Mouse (Mus musculus) midbrain, embryonic 14.5 days (tissue): Measurements from ENCODE around the gene Prr5l. TPM values are rescaled to one million over a fixed set of nuclear protein-coding genes. Genes with fewer than 3 reads are reported as not detected.

Source experiments
- ATAC-seq: fragments of 200-750 bp; cut with Nextera tagmentation; 2 replicates; pipeline ENCODE4 v1.8.0; 2017; ENCODE audit warnings: moderate number of reproducible peaks, moderate library complexity; ENCODE audit not compliant: low FRiP score, low TSS enrichment
- DNase-seq: peaks from one replicate; pipeline ENCODE4 v3.0.0-alpha.2; 2015
- H3K27ac ChIP-seq: fragments of 300-500 bp; sonication (generic); replicated peaks from 2 replicates; pipeline ENCODE4 v1.5.1; 2014; ENCODE audit warnings: mild to moderate bottlenecking, low read depth, low read length, moderate library complexity
- H3K27me3 ChIP-seq: fragments of 300-500 bp; sonication (generic); 2 replicates; pipeline ENCODE4 v1.6.1; 2014; ENCODE audit warnings: low read length, control low read depth, mixed read lengths; ENCODE audit not compliant: control insufficient read depth, insufficient read depth
- H3K36me3 ChIP-seq: fragments of 300-500 bp; sonication (generic); 2 replicates; pipeline ENCODE4 v1.6.1; 2014; ENCODE audit warnings: low read length, control low read depth; ENCODE audit not compliant: control insufficient read depth, insufficient read depth
- H3K4me1 ChIP-seq: fragments of 300-500 bp; sonication (generic); 2 replicates; pipeline ENCODE4 v1.6.1; 2014; ENCODE audit warnings: mild to moderate bottlenecking, antibody characterized with exemption, low read length, control low read depth; ENCODE audit not compliant: control insufficient read depth, insufficient read depth
- H3K4me2 ChIP-seq: fragments of 300-500 bp; sonication (generic); 2 replicates; pipeline ENCODE4 v1.6.1; 2014; ENCODE audit warnings: mild to moderate bottlenecking, low read length, moderate library complexity
- H3K4me3 ChIP-seq: fragments of 300-500 bp; sonication (generic); replicated peaks from 2 replicates; pipeline ENCODE4 v1.5.1; 2014; ENCODE audit warnings: low read depth, low read length
- H3K9ac ChIP-seq: fragments of 300-500 bp; sonication (generic); replicated peaks from 2 replicates; pipeline ENCODE4 v1.6.1; 2014; ENCODE audit warnings: mild to moderate bottlenecking, low read length, moderate library complexity
- H3K9me3 ChIP-seq: fragments of 300-500 bp; sonication (generic); 2 replicates; pipeline ENCODE4 v1.6.1; 2016; ENCODE audit warnings: low read length, control low read depth, mixed read lengths; ENCODE audit not compliant: control insufficient read depth
- WGBS: fragments of 180-500 bp; shearing (Covaris S2); extraction: QIAGEN DNeasy Blood & Tissue Kit; methylation state at CpG from one replicate; pipeline ENCODE4 v1.1.7; 2014; 5-methylcytosine and 5-hydroxymethylcytosine counted together
- polyA plus RNA-seq: library from polyadenylated mRNA; unstranded; fragments of >200 nt; fragmentation: Nextera tagmentation; extraction: Ambion mirVana; gene quantifications from 2 replicates; pipeline ENCODE4 v1.2.1, GENCODE M21; 2014

The Prr5l gene
- polyA plus RNA-seq, 1 experiment from 2014 or later = 4.9 TPM

- Histone ChIP-seq H3K4me2 (no peak overlapping the region), H3K9me3 (no peaks in the 10 kb centered on the region), H3K36me3 (no peaks in the 10 kb centered on the region), H3K4me1 (no peaks in the 10 kb centered on the region), H3K27ac (no peak overlapping the region), H3K4me3 (no peak overlapping the region), H3K27me3 (no peaks in the 10 kb centered on the region), H3K9ac (no peak overlapping the region)
- ATAC-seq (no peak), DNase-seq (no peak)
- 91% methylated on average over 7 of the region's 7 CpGs for WGBS
Observed at GRCm38 (mm10) chr2:101742072-101742860, 140.6 kb downstream of the Prr5l start.

GRCm38 (mm10) chr2:101741653-101742052 is 141.2 kb downstream of the Prr5l start:
- no peak for DNase-seq
- no peak for ATAC-seq
- H3K9me3 ChIP-seq = no peaks in the 10 kb centered on the region
- no peak overlapping the region for H3K4me3 ChIP-seq
- WGBS = 83% methylated on average over 8 of the region's 8 CpGs
- no peak overlapping the region for H3K9ac ChIP-seq
- H3K4me1 ChIP-seq = no peaks in the 10 kb centered on the region
- H3K4me2 ChIP-seq = no peak overlapping the region
- no peaks in the 10 kb centered on the region for H3K36me3 ChIP-seq
- H3K27me3 ChIP-seq = no peaks in the 10 kb centered on the region
- H3K27ac ChIP-seq = no peak overlapping the region

GRCm38 (mm10) chr2:101739914-101740313 is 142.9 kb downstream of the Prr5l start:
- H3K4me1 ChIP-seq = no peaks in the 10 kb centered on the region
- DNase-seq = no peak
- H3K9me3 ChIP-seq = no peaks in the 10 kb centered on the region
- no peak overlapping the region for H3K4me2 ChIP-seq
- H3K36me3 ChIP-seq = no peaks in the 10 kb centered on the region
- H3K9ac ChIP-seq = no peak overlapping the region
- 86% methylated on average over 5 of the region's 5 CpGs for WGBS
- no peak overlapping the region for H3K4me3 ChIP-seq
- no peak for ATAC-seq
- H3K27ac ChIP-seq = no peak overlapping the region
- H3K27me3 ChIP-seq = no peaks in the 10 kb centered on the region

- no peak for DNase-seq
Observed at GRCm38 (mm10) chr2:101733564-101733963, 149.3 kb downstream of the Prr5l start.

GRCm38 (mm10) chr2:101732777-101733210 is 150.0 kb downstream of the Prr5l start:
- Histone ChIP-seq H3K4me3 (no peak overlapping the region), H3K4me1 (no peaks in the 10 kb centered on the region), H3K9me3 (no peaks in the 10 kb centered on the region), H3K9ac (no peak overlapping the region), H3K27ac (no peak overlapping the region), H3K36me3 (no peaks in the 10 kb centered on the region), H3K4me2 (no peak overlapping the region), H3K27me3 (no peaks in the 10 kb centered on the region)
- ATAC-seq = no peak
- WGBS = 96% methylated on average over 10 of the region's 10 CpGs
- DNase-seq = no peak

More at GRCm38 (mm10) chr2:101733564-101733963, 149.3 kb downstream of the Prr5l start:
- Histone ChIP-seq H3K4me2 (no peak overlapping the region), H3K36me3 (no peaks in the 10 kb centered on the region), H3K9ac (no peak overlapping the region), H3K4me1 (no peaks in the 10 kb centered on the region), H3K9me3 (no peaks in the 10 kb centered on the region), H3K4me3 (no peak overlapping the region), H3K27me3 (no peaks in the 10 kb centered on the region), H3K27ac (no peak overlapping the region)
- ATAC-seq = no peak
- 91% methylated on average over 3 of the region's 3 CpGs for WGBS

GRCm38 (mm10) chr2:101730972-101731371 is 151.9 kb downstream of the Prr5l start:
- Histone ChIP-seq H3K4me3 (no peak overlapping the region), H3K27ac (no peak overlapping the region), H3K27me3 (no peaks in the 10 kb centered on the region), H3K9me3 (no peaks in the 10 kb centered on the region), H3K4me1 (no peaks in the 10 kb centered on the region), H3K9ac (no peak overlapping the region), H3K4me2 (no peak overlapping the region), H3K36me3 (no peaks in the 10 kb centered on the region)
- ATAC-seq (no peak), DNase-seq (peak; percentile 6)

GRCm38 (mm10) chr2:101729472-101729871 is 153.4 kb downstream of the Prr5l start:
- WGBS = 81% methylated on average over 1 of the region's 1 CpGs

GRCm38 (mm10) chr2:101727787-101728186 is 155.0 kb downstream of the Prr5l start:
- H3K27ac ChIP-seq = no peak overlapping the region
- H3K9ac ChIP-seq = no peak overlapping the region
- DNase-seq = peak; percentile 20
- no peak for ATAC-seq
- H3K9me3 ChIP-seq = no peaks in the 10 kb centered on the region
- H3K4me2 ChIP-seq = no peak overlapping the region
- no peaks in the 10 kb centered on the region for H3K36me3 ChIP-seq
- no peaks in the 10 kb centered on the region for H3K27me3 ChIP-seq
- H3K4me1 ChIP-seq = peaks cover 13% of the 10 kb centered on the region
- H3K4me3 ChIP-seq = no peak overlapping the region

More at GRCm38 (mm10) chr2:101729472-101729871, 153.4 kb downstream of the Prr5l start:
- Histone ChIP-seq H3K4me2 (no peak overlapping the region), H3K4me3 (no peak overlapping the region), H3K4me1 (no peaks in the 10 kb centered on the region), H3K27ac (no peak overlapping the region), H3K36me3 (no peaks in the 10 kb centered on the region), H3K9me3 (no peaks in the 10 kb centered on the region), H3K9ac (no peak overlapping the region), H3K27me3 (no peaks in the 10 kb centered on the region)
- DNase-seq (no peak), ATAC-seq (no peak)

GRCm38 (mm10) chr2:101723333-101723881 is 159.4 kb downstream of the Prr5l start:
- WGBS = 20% methylated on average over 10 of the region's 10 CpGs

More at GRCm38 (mm10) chr2:101723333-101723881, 159.4 kb downstream of the Prr5l start:
- Histone ChIP-seq H3K27me3 (no peaks in the 10 kb centered on the region), H3K9me3 (no peaks in the 10 kb centered on the region), H3K4me3 (no peak overlapping the region), H3K9ac (no peak overlapping the region), H3K4me2 (no peak overlapping the region), H3K36me3 (no peaks in the 10 kb centered on the region), H3K27ac (peak overlapping the region; percentile 78), H3K4me1 (peaks cover 21% of the 10 kb centered on the region)
- DNase-seq (peak; percentile 39), ATAC-seq (peak; percentile 29; the same call in 1 of the 2 replicates)
